Mouse (Mus musculus): ENCODE data around the gene Pola1. TPM values are rescaled to one million over a fixed set of nuclear protein-coding genes. Genes with fewer than 3 reads are reported as not detected.
"Not testable (repeated sequence)": the region's sequence is repeated elsewhere in the genome, so short reads cannot be mapped to it uniquely, and the experiment has no call there.

Gene Pola1
- polyA plus RNA-seq, 1 experiment from 2014 or later: 21.7 TPM

GRCm38 (mm10) chrX:93634861-93635375, 3.0 kb upstream of the Pola1 start:
- no peak for DNase-seq (ENCODE audit: low spot score)
- H3K4me3 ChIP-seq: no peak overlapping the region
- no peaks in the 10 kb centered on the region for H3K9me3 ChIP-seq (replicated peaks)
- no peaks in the 10 kb centered on the region for H3K36me3 ChIP-seq
- no peak overlapping the region for H3K27ac ChIP-seq (replicated peaks)
- 83% methylated on average over 2 of the region's 2 CpGs for WGBS
- H3K4me1 ChIP-seq: peaks cover 6% of the 10 kb centered on the region; the same call in 1 of the 2 replicates
- H3K27me3 ChIP-seq (ENCODE audit: low read depth, poor library complexity, severe bottlenecking): no peaks in the 10 kb centered on the region

GRCm38 (mm10) chrX:93630256-93630655, 1.7 kb downstream of the Pola1 start:
- 77% methylated on average over 1 of the region's 1 CpGs for WGBS
- Histone ChIP-seq H3K36me3 (peaks cover 11% of the 10 kb centered on the region), H3K27ac (replicated peaks) (no peak overlapping the region), H3K27me3 (ENCODE audit: low read depth, poor library complexity, severe bottlenecking) (no peaks in the 10 kb centered on the region), H3K9me3 (replicated peaks) (no peaks in the 10 kb centered on the region), H3K4me1 (peaks cover 7% of the 10 kb centered on the region; the same call in 1 of the 2 replicates), H3K4me3 (peak overlapping the region; percentile 26)
- DNase-seq (ENCODE audit: low spot score): no peak

- WGBS: 88% methylated on average over 1 of the region's 1 CpGs
- Histone ChIP-seq H3K4me3 (no peak overlapping the region), H3K9me3 (replicated peaks) (no peaks in the 10 kb centered on the region), H3K36me3 (peaks cover 44% of the 10 kb centered on the region), H3K27me3 (ENCODE audit: low read depth, poor library complexity, severe bottlenecking) (no peaks in the 10 kb centered on the region), H3K4me1 (no peaks in the 10 kb centered on the region), H3K27ac (replicated peaks) (no peak overlapping the region)
- DNase-seq (ENCODE audit: low spot score): no peak
Observed at GRCm38 (mm10) chrX:93602214-93602613, 29.7 kb downstream of the Pola1 start.

GRCm38 (mm10) chrX:93594283-93594682, 37.7 kb downstream of the Pola1 start:
- Histone ChIP-seq H3K4me1 (no peaks in the 10 kb centered on the region), H3K27me3 (ENCODE audit: low read depth, poor library complexity, severe bottlenecking) (no peaks in the 10 kb centered on the region), H3K4me3 (no peak overlapping the region), H3K9me3 (replicated peaks) (no peaks in the 10 kb centered on the region), H3K36me3 (peaks cover 37% of the 10 kb centered on the region), H3K27ac (replicated peaks) (no peak overlapping the region)
- no peak for DNase-seq (ENCODE audit: low spot score)
- WGBS: 94% methylated on average over 4 of the region's 4 CpGs

- Histone ChIP-seq H3K27ac (replicated peaks) (no peak overlapping the region), H3K9me3 (replicated peaks) (no peaks in the 10 kb centered on the region), H3K27me3 (ENCODE audit: low read depth, poor library complexity, severe bottlenecking) (no peaks in the 10 kb centered on the region), H3K4me1 (no peaks in the 10 kb centered on the region), H3K36me3 (peaks cover 18% of the 10 kb centered on the region), H3K4me3 (no peak overlapping the region)
- WGBS: 96% methylated on average over 2 of the region's 2 CpGs
- DNase-seq (ENCODE audit: low spot score): no peak
Observed at GRCm38 (mm10) chrX:93580931-93581330, 51.0 kb downstream of the Pola1 start.

GRCm38 (mm10) chrX:93557171-93557570, 74.8 kb downstream of the Pola1 start:
- H3K27ac ChIP-seq (replicated peaks): no peak overlapping the region
- H3K36me3 ChIP-seq: peaks cover 10% of the 10 kb centered on the region; the same call in 1 of the 2 replicates
- H3K27me3 ChIP-seq (ENCODE audit: low read depth, poor library complexity, severe bottlenecking): no peaks in the 10 kb centered on the region
- H3K4me1 ChIP-seq: no peaks in the 10 kb centered on the region
- H3K4me3 ChIP-seq: no peak overlapping the region
- WGBS: 53% methylated on average over 1 of the region's 1 CpGs
- H3K9me3 ChIP-seq (replicated peaks): no peaks in the 10 kb centered on the region
- no peak for DNase-seq (ENCODE audit: low spot score)

GRCm38 (mm10) chrX:93539779-93540178, 92.2 kb downstream of the Pola1 start:
- Histone ChIP-seq H3K4me1 (no peaks in the 10 kb centered on the region), H3K27ac (replicated peaks) (no peak overlapping the region), H3K4me3 (no peak overlapping the region), H3K27me3 (ENCODE audit: low read depth, poor library complexity, severe bottlenecking) (no peaks in the 10 kb centered on the region), H3K36me3 (0 out of 2 replicates have a peak, but pooled peaks cover 6% of the 10 kb centered on the region), H3K9me3 (replicated peaks) (no peaks in the 10 kb centered on the region)
- 86% methylated on average over 2 of the region's 2 CpGs for WGBS
- DNase-seq (ENCODE audit: low spot score): no peak

- H3K36me3 ChIP-seq: no peaks in the 10 kb centered on the region
- H3K9me3 ChIP-seq (replicated peaks): no peaks in the 10 kb centered on the region
- DNase-seq (ENCODE audit: low spot score): no peak
- H3K27ac ChIP-seq (replicated peaks): no peak overlapping the region
- no peaks in the 10 kb centered on the region for H3K4me1 ChIP-seq
- H3K27me3 ChIP-seq (ENCODE audit: low read depth, poor library complexity, severe bottlenecking): no peaks in the 10 kb centered on the region
- 82% methylated on average over 2 of the region's 2 CpGs for WGBS
- no peak overlapping the region for H3K4me3 ChIP-seq
Observed at GRCm38 (mm10) chrX:93502865-93503353, 129.0 kb downstream of the Pola1 start.

GRCm38 (mm10) chrX:93497597-93497996, 134.4 kb downstream of the Pola1 start:
- no peak for DNase-seq (ENCODE audit: low spot score)
- H3K27ac ChIP-seq (replicated peaks): no peak overlapping the region
- H3K9me3 ChIP-seq (replicated peaks): no peaks in the 10 kb centered on the region
- no peaks in the 10 kb centered on the region for H3K27me3 ChIP-seq (ENCODE audit: low read depth, poor library complexity, severe bottlenecking)
- H3K4me1 ChIP-seq: no peaks in the 10 kb centered on the region
- WGBS: 81% methylated on average over 6 of the region's 6 CpGs
- H3K36me3 ChIP-seq: no peaks in the 10 kb centered on the region
- H3K4me3 ChIP-seq: no peak overlapping the region

- H3K27me3 ChIP-seq (ENCODE audit: low read depth, poor library complexity, severe bottlenecking): no peaks in the 10 kb centered on the region
- WGBS: 53% methylated on average over 1 of the region's 1 CpGs
- DNase-seq (ENCODE audit: low spot score): no peak
- no peak overlapping the region for H3K27ac ChIP-seq (replicated peaks)
- H3K4me1 ChIP-seq: no peaks in the 10 kb centered on the region
- no peaks in the 10 kb centered on the region for H3K9me3 ChIP-seq (replicated peaks)
- no peak overlapping the region for H3K4me3 ChIP-seq
- no peaks in the 10 kb centered on the region for H3K36me3 ChIP-seq
Observed at GRCm38 (mm10) chrX:93465711-93466110, 166.2 kb downstream of the Pola1 start.

- Histone ChIP-seq H3K27ac (replicated peaks) (no peak overlapping the region), H3K4me3 (no peak overlapping the region)
Observed at GRCm38 (mm10) chrX:93429738-93430260, 202.2 kb downstream of the Pola1 start.

GRCm38 (mm10) chrX:93428956-93429737, 202.8 kb downstream of the Pola1 start:
- DNase-seq (ENCODE audit: low spot score): peak; percentile 14
- H3K9me3 ChIP-seq (replicated peaks): no peaks in the 10 kb centered on the region
- peaks cover 35% of the 10 kb centered on the region for H3K27me3 ChIP-seq (ENCODE audit: low read depth, poor library complexity, severe bottlenecking)
- 38% methylated on average over 9 of the region's 9 CpGs for WGBS
- H3K36me3 ChIP-seq: no peaks in the 10 kb centered on the region
- H3K27ac ChIP-seq (replicated peaks): no peak overlapping the region
- no peak overlapping the region for H3K4me3 ChIP-seq
- peaks cover 19% of the 10 kb centered on the region for H3K4me1 ChIP-seq

More at GRCm38 (mm10) chrX:93429738-93430260, 202.2 kb downstream of the Pola1 start:
- H3K4me1 ChIP-seq: peaks cover 19% of the 10 kb centered on the region
- no peaks in the 10 kb centered on the region for H3K9me3 ChIP-seq (replicated peaks)
- WGBS: 50% methylated on average over 6 of the region's 6 CpGs
- H3K36me3 ChIP-seq: no peaks in the 10 kb centered on the region
- DNase-seq (ENCODE audit: low spot score): no peak
- peaks cover 35% of the 10 kb centered on the region for H3K27me3 ChIP-seq (ENCODE audit: low read depth, poor library complexity, severe bottlenecking)

GRCm38 (mm10) chrX:93400871-93401270, 231.1 kb downstream of the Pola1 start:
- DNase-seq (ENCODE audit: low spot score); H3K4me1 ChIP-seq; H3K4me3 ChIP-seq; H3K27ac ChIP-seq (replicated peaks); H3K9me3 ChIP-seq (replicated peaks); H3K27me3 ChIP-seq (ENCODE audit: low read depth, poor library complexity, severe bottlenecking); H3K36me3 ChIP-seq: not testable (repeated sequence)

All from midbrain, embryonic 10.5 days (tissue).